Mouse (Mus musculus) lung, postnatal 10 days (tissue): ENCODE results near the gene Fxyd1.

ENCODE experiments used
- DNase-seq: peaks from one replicate; pipeline ENCODE4 v3.0.0; 2021

Gene Fxyd1

GRCm38 (mm10) chr7:31057071-31057470 is at the start of gene Fxyd1:
Gene Fxyd1 (minus strand): TSS chr7:31057199.
- DNase-seq = no peak

- DNase-seq = no peak
These were observed 49.2 kb upstream of the Fxyd1 start for GRCm38 (mm10) chr7:31106166-31106565.

- peak; percentile 70 for DNase-seq
These were observed 48.2 kb upstream of the Fxyd1 start for GRCm38 (mm10) chr7:31105061-31105768.

GRCm38 (mm10) chr7:31100786-31101185 is 43.8 kb upstream of the Fxyd1 start:
- no peak for DNase-seq

GRCm38 (mm10) chr7:31099612-31099982 is 42.6 kb upstream of the Fxyd1 start:
- no peak for DNase-seq

- peak; percentile 54 for DNase-seq
These were observed 42.0 kb upstream of the Fxyd1 start for GRCm38 (mm10) chr7:31098697-31099611.

- DNase-seq = peak; percentile 97
These were observed 40.7 kb upstream of the Fxyd1 start for GRCm38 (mm10) chr7:31097583-31098248.

GRCm38 (mm10) chr7:31096892-31097564 is 40.0 kb upstream of the Fxyd1 start:
- DNase-seq = no peak

- DNase-seq = peak; percentile 62
These were observed 37.9 kb upstream of the Fxyd1 start for GRCm38 (mm10) chr7:31094774-31095501.

- DNase-seq = no peak
These were observed 32.7 kb upstream of the Fxyd1 start for GRCm38 (mm10) chr7:31089721-31090120.

- no peak for DNase-seq
These were observed 31.2 kb upstream of the Fxyd1 start for GRCm38 (mm10) chr7:31088206-31088605.

- DNase-seq = no peak
These were observed 30.3 kb upstream of the Fxyd1 start for GRCm38 (mm10) chr7:31087262-31087661.

GRCm38 (mm10) chr7:31086175-31086755 is 29.3 kb upstream of the Fxyd1 start:
- DNase-seq = no peak

GRCm38 (mm10) chr7:31085171-31085570 is 28.2 kb upstream of the Fxyd1 start:
- DNase-seq = peak; percentile 65

GRCm38 (mm10) chr7:31084140-31084539 is 27.1 kb upstream of the Fxyd1 start:
- DNase-seq = no peak

- peak; percentile 60 for DNase-seq
These were observed 26.0 kb upstream of the Fxyd1 start for GRCm38 (mm10) chr7:31082831-31083588.

- DNase-seq = no peak
These were observed 25.1 kb upstream of the Fxyd1 start for GRCm38 (mm10) chr7:31082106-31082505.

GRCm38 (mm10) chr7:31081106-31081505 is 24.1 kb upstream of the Fxyd1 start:
- no peak for DNase-seq

- DNase-seq = no peak
These were observed 23.6 kb upstream of the Fxyd1 start for GRCm38 (mm10) chr7:31080611-31081010.

GRCm38 (mm10) chr7:31079670-31080069 is 22.7 kb upstream of the Fxyd1 start:
- DNase-seq = no peak

GRCm38 (mm10) chr7:31077885-31078445 is 21.0 kb upstream of the Fxyd1 start:
- DNase-seq = peak; percentile 76
